Mouse (Mus musculus): Measurements from ENCODE around the gene Slc4a11. TPM values are rescaled to one million over a fixed set of nuclear protein-coding genes. Genes with fewer than 3 reads are reported as not detected.

Gene Slc4a11
- polyA plus RNA-seq (2015; fragmentation: Nextera tagmentation; extraction: Ambion mirVana), result 0.52 and 0.58 TPM in 2 replicates

DNA sequence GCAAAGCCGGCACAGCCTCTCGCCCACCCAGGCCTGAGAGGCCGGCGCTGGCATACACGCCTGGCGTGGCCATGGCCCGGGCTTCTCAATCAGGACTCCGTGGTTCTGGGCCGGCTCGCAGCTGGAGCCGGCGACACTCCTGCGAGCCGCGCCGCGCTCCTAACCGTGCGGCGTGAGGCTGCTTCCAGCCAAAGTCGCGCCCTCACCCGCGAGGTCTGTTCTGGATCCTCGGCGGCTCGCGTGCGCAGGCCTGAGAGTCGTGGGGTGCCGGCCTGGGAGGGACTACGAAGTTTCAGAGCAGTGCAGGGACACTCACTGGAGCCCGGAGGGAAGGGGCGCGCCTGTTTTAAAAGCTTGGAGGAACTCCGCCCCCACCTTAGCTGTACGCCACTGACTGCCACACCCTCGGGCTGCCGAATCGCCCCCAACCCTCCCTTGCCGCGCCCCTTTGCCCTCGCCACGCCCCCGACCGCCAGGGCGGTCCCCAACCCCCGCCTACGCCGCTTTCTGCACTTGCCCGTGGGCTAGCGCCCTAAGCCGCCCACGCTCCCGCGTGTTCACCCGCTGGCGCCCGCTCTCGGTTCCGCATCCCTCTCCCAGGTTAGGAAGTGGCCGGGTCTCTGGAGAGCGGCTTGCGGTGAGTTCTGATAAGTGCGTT, at the start of gene Slc4a11:
Gene Slc4a11 (minus strand): TSS at position 367 of the 658 bp plus-strand sequence.
- Histone ChIP-seq H3K27ac (no peak within 1 kb of the TSS), H3K9ac (peak within 1 kb of the TSS; percentile 47; the same call in 1 of the 2 replicates), H3K4me3 (replicated peaks) (peak within 1 kb of the TSS; percentile 51), H3K36me3 (no peaks in the 10 kb centered on the region), H3K9me3 (no peaks in the 10 kb centered on the region), H3K4me2 (peak within 1 kb of the TSS; percentile 97), H3K27me3 (replicated peaks) (peaks cover 24% of the 10 kb centered on the region), H3K4me1 (peaks cover 10% of the 10 kb centered on the region)
- WGBS, result under 1% methylated on average over 62 of the region's 65 CpGs
- ATAC-seq (ENCODE audit: insufficient read depth, low FRiP score, low read depth), result peak; percentile 65

DNA sequence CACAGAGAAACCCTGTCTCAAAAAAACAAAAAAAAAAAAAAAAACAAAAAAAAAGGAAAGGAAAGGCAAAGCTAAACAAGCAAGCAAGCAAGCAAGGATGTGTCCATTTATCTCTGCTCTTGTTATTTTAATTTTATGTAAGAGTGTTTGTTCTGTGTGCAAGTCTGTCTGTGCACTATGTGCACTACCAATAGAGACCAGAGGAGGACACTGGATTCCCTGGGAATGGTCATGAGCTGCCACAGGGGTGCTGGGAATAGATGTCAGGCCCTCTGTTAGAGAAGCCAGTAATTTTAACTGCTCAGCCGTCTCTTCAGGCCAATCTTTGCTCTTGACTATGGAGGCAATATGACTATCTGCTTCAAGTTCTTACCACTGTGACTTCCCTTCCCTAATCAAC, 46.3 kb upstream of the Slc4a11 start:
- H3K27me3 ChIP-seq (replicated peaks), result no peaks in the 10 kb centered on the region
- no peak overlapping the region for H3K4me2 ChIP-seq
- no peak overlapping the region for H3K4me3 ChIP-seq (replicated peaks)
- peaks cover 41% of the 10 kb centered on the region for H3K36me3 ChIP-seq
- H3K4me1 ChIP-seq, result no peaks in the 10 kb centered on the region
- ATAC-seq (ENCODE audit: insufficient read depth, low FRiP score, low read depth), result no peak
- 91% methylated on average over 1 of the region's 1 CpGs for WGBS
- no peak overlapping the region for H3K9ac ChIP-seq
- H3K9me3 ChIP-seq, result no peaks in the 10 kb centered on the region
- H3K27ac ChIP-seq, result no peak overlapping the region

DNA sequence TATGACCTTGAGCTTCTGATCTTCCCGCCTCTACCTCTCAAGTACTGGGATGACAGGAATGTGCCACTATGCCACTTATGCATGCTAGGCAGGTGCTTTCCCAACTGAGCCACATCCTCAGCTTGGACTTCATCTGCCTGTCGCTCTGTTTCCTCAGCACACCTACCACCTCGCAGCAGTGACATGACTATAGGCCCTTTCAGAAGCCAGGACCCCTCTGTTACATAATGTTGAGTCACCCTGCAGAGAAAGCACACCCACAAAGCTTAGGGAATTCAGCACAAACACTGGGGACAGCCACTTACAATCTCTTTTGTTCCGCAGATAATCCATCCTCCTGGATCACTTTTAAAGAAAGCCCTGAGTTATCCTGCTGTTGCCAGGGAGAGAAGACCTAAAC, 42.8 kb upstream of the Slc4a11 start:
- 65% methylated on average over 4 of the region's 4 CpGs for WGBS
- H3K4me2 ChIP-seq, result no peak overlapping the region
- ATAC-seq (ENCODE audit: insufficient read depth, low FRiP score, low read depth), result no peak
- H3K4me3 ChIP-seq (replicated peaks), result no peak overlapping the region
- H3K36me3 ChIP-seq, result peaks cover 32% of the 10 kb centered on the region
- no peaks in the 10 kb centered on the region for H3K9me3 ChIP-seq
- H3K27me3 ChIP-seq (replicated peaks), result no peaks in the 10 kb centered on the region
- H3K27ac ChIP-seq, result no peak overlapping the region
- no peak overlapping the region for H3K9ac ChIP-seq
- H3K4me1 ChIP-seq, result no peaks in the 10 kb centered on the region

DNA sequence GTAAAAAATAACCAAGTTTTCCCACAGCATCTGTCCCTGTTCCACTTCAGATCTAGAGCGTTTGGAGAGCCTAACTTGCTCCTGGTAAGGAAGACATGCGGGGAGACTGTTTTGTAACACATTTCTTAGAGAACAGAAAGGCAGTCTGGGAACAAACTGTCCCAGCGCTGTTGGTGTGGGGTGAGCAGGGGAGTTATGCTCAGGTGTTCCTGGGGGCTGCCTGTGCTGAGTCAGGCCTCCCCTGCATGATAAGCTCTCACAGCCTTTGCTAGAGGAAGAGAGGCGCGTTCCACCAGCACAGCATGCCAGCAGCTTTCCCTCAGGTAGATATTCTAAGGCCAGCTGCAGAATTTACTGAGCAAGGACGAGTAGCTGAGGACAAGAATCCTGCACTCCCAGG, 40.7 kb upstream of the Slc4a11 start:
- Histone ChIP-seq H3K36me3 (peaks cover 28% of the 10 kb centered on the region; the same call in 1 of the 2 replicates), H3K9me3 (no peaks in the 10 kb centered on the region), H3K9ac (no peak overlapping the region), H3K4me2 (no peak overlapping the region), H3K27ac (no peak overlapping the region), H3K4me1 (no peaks in the 10 kb centered on the region), H3K27me3 (replicated peaks) (no peaks in the 10 kb centered on the region), H3K4me3 (replicated peaks) (no peak overlapping the region)
- ATAC-seq (ENCODE audit: insufficient read depth, low FRiP score, low read depth), result no peak
- 83% methylated on average over 6 of the region's 6 CpGs for WGBS

DNA sequence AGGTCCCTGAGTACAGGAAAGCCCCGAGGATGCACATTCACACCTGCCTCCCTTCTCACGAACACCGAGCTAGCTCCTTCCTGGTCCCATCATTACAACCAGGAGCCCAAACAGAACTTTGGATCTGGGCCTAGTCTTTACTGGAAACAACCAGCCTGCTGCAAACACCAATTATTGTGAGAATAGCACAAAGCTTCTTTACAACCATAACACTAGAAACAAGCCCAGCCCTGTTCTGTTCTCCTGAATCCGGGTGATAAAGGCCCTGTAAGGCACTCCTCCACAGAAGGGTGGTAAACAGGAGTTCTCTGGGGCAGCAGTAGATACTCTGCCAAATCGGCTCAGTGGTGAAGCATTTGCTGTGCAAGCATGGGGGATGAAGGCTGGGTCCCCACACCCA, 38.0 kb upstream of the Slc4a11 start:
- H3K4me1 ChIP-seq, result no peaks in the 10 kb centered on the region
- H3K4me3 ChIP-seq (replicated peaks), result no peak overlapping the region
- no peak overlapping the region for H3K27ac ChIP-seq
- WGBS, result 87% methylated on average over 5 of the region's 5 CpGs
- no peak overlapping the region for H3K4me2 ChIP-seq
- no peak for ATAC-seq (ENCODE audit: insufficient read depth, low FRiP score, low read depth)
- no peaks in the 10 kb centered on the region for H3K9me3 ChIP-seq
- peaks cover 44% of the 10 kb centered on the region for H3K36me3 ChIP-seq
- H3K27me3 ChIP-seq (replicated peaks), result no peaks in the 10 kb centered on the region
- no peak overlapping the region for H3K9ac ChIP-seq

DNA sequence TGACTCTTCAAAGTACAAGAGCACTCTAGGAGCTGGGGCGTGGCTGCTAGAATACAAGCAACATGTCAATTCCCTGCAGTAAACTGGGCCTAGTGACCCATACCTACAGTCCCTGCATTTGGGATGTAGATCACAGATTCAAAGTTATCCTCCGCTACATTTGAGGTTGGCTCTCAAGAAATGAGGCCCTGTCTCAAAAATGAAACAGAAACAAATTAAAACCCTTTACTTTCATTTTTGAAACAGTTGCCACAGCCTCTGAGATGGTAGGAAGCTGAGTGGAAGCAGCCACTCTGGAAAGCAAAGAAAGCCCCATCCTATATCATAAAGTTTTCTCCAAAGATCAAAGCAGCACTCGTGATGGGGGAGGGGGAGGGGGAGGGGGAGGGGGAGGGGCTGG, 36.1 kb upstream of the Slc4a11 start:
- no peak overlapping the region for H3K4me2 ChIP-seq
- H3K36me3 ChIP-seq, result peaks cover 53% of the 10 kb centered on the region
- ATAC-seq (ENCODE audit: insufficient read depth, low FRiP score, low read depth), result no peak
- H3K4me3 ChIP-seq (replicated peaks), result no peak overlapping the region
- no peaks in the 10 kb centered on the region for H3K9me3 ChIP-seq
- no peak overlapping the region for H3K9ac ChIP-seq
- no peaks in the 10 kb centered on the region for H3K27me3 ChIP-seq (replicated peaks)
- WGBS, result 69% methylated on average over 3 of the region's 3 CpGs
- no peaks in the 10 kb centered on the region for H3K4me1 ChIP-seq
- no peak overlapping the region for H3K27ac ChIP-seq

DNA sequence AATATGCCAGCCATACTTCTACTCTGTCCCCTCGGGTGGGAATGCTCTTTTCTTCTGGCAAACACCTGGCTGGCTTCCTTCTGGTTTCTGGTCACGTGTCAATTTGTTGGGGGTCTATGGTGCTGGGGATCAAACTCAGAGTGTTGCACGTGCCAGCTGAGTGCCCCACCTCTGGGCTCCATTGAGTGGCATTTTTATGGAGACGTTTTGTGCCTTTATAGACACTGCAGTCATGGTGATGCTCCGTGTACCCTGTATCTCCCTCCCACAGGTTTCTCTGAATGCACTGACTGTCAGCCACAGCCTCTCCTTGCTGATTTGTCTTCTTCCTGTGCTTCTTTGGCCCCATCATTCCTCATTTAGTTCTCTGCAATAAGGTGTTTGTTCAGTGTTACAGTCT, 34.5 kb upstream of the Slc4a11 start:
- Histone ChIP-seq H3K27ac (no peak overlapping the region), H3K9me3 (no peaks in the 10 kb centered on the region), H3K27me3 (replicated peaks) (no peaks in the 10 kb centered on the region), H3K4me3 (replicated peaks) (no peak overlapping the region), H3K36me3 (peaks cover 61% of the 10 kb centered on the region), H3K4me1 (no peaks in the 10 kb centered on the region), H3K4me2 (no peak overlapping the region), H3K9ac (no peak overlapping the region)
- WGBS, result 73% methylated on average over 5 of the region's 5 CpGs
- no peak for ATAC-seq (ENCODE audit: insufficient read depth, low FRiP score, low read depth)

DNA sequence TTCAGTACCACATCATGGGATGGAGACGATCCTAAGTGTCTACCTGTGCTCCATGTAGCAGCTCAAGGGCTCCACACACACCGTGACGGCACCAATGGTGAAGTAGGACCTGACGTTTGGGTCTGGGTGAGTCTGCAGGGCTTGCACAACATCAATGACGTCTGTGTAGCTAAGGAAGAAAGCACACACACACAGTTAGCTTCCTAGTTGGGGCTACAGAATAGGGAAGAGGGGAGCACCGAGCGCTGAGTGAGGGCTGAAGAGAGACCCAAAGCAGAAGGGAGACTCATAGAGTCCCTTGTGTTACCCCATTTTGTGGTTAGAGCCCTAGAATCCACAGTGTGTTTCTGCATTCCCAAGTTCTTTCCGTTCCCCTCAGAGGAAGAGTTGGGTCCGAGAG, 33.4 kb upstream of the Slc4a11 start:
- H3K27ac ChIP-seq, result no peak overlapping the region
- no peak overlapping the region for H3K4me3 ChIP-seq (replicated peaks)
- no peaks in the 10 kb centered on the region for H3K27me3 ChIP-seq (replicated peaks)
- no peaks in the 10 kb centered on the region for H3K4me1 ChIP-seq
- H3K9ac ChIP-seq, result no peak overlapping the region
- H3K36me3 ChIP-seq, result peaks cover 64% of the 10 kb centered on the region
- H3K9me3 ChIP-seq, result no peaks in the 10 kb centered on the region
- 85% methylated on average over 9 of the region's 9 CpGs for WGBS
- no peak for ATAC-seq (ENCODE audit: insufficient read depth, low FRiP score, low read depth)
- H3K4me2 ChIP-seq, result no peak overlapping the region

DNA sequence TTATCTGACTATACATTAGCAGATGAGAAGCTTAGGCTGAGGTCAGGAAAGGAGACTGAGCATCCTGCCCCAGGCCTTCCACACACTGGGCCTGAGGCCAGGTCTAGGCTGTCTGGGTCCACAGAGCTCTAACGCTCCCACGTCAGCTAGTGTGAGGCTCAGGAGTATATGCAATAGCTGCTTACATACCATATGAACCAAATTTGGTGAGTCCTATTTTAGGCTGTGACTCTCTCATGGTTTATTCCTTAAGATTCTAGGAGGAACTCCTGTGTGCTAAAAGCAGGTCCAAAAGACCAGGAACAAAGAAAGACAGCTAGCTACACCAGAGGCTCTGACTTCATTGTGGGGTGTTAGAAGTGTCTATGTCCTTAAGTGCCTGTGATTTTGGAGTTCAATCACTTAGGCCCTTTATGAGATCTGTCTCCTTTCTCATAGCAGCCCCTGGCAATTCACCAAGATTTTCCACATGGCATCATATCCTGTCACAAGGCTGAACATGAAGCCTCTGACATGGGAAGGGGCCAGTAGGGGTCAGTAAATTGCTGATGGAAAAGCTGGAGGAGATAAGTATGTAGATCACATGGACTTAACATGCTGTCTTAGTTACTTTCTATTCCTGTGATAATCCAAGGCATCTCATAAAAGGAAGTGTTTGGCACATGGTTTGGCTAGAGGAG, 31.7 kb upstream of the Slc4a11 start:
- Histone ChIP-seq H3K27me3 (replicated peaks) (no peaks in the 10 kb centered on the region), H3K4me1 (no peaks in the 10 kb centered on the region), H3K36me3 (peaks cover 61% of the 10 kb centered on the region), H3K4me3 (replicated peaks) (no peak overlapping the region), H3K4me2 (no peak overlapping the region), H3K9me3 (no peaks in the 10 kb centered on the region), H3K9ac (no peak overlapping the region), H3K27ac (no peak overlapping the region)
- ATAC-seq (ENCODE audit: insufficient read depth, low FRiP score, low read depth), result no peak
- WGBS, result 97% methylated on average over 2 of the region's 2 CpGs

DNA sequence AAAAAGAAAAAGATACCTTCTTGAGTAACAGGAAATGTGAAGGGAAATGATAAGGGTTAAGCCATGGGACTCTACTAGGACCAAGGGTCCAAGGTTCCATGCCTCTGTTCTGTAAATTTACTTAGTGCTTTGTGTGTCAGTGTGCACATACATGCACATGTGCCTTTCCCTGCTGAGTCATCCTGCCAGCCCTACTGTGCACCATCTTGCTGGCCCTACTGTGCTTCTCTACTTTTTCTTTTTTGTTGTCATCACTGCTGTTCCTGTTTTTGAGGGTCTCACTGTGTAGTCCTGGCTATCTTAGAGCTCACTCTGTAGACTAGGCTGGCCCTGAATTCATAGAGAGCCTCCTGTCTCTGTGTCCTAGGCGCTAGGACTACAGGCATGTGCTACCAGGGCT, 30.4 kb upstream of the Slc4a11 start:
- Histone ChIP-seq H3K4me1 (no peaks in the 10 kb centered on the region), H3K4me2 (no peak overlapping the region), H3K9me3 (no peaks in the 10 kb centered on the region), H3K9ac (no peak overlapping the region), H3K4me3 (replicated peaks) (no peak overlapping the region), H3K27me3 (replicated peaks) (no peaks in the 10 kb centered on the region), H3K27ac (no peak overlapping the region), H3K36me3 (peaks cover 61% of the 10 kb centered on the region)
- 97% methylated on average over 1 of the region's 1 CpGs for WGBS
- no peak for ATAC-seq (ENCODE audit: insufficient read depth, low FRiP score, low read depth)

DNA sequence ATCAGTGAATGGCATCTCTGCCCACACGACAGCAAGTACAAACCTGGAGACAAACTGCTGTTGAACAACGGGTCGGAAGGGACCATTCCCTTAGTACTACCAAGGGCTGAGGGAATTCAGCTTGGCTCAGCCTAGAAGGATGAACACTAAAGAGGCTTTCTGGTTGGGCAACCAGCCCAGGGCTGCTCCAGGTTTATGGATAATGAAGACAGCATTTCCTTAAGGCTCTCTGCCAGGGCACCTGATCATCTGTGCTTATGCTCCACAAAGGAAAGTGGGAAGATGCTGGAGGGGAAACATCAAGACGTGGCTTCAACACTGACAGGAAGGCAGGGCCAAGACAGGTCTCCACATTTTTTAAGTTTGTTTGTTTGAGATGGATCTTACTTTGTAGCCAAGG, 27.1 kb upstream of the Slc4a11 start:
- Histone ChIP-seq H3K9ac (no peak overlapping the region), H3K4me3 (replicated peaks) (no peak overlapping the region), H3K4me1 (no peaks in the 10 kb centered on the region), H3K36me3 (peaks cover 35% of the 10 kb centered on the region), H3K9me3 (no peaks in the 10 kb centered on the region), H3K4me2 (no peak overlapping the region), H3K27ac (no peak overlapping the region), H3K27me3 (replicated peaks) (no peaks in the 10 kb centered on the region)
- no peak for ATAC-seq (ENCODE audit: insufficient read depth, low FRiP score, low read depth)
- 85% methylated on average over 4 of the region's 4 CpGs for WGBS

DNA sequence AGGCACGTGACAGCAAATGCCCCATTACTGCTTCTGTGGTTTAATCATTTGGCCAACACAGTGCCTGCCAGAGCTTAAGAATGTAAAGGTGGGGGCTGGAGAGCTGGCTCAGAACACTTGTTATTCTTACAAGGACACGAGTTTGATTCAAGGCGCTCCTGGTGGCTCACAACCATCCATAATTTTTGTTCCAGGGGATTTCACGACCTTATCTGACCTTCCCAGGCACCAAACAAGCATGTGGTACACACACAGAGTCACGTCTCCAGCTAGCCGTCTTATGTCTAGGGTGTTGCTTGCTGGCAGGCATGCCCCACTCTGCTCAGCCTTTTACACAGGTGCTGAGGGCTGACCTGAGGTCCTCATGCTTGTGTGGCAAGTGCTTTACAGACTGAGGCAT, 20.6 kb upstream of the Slc4a11 start:
- ATAC-seq (ENCODE audit: insufficient read depth, low FRiP score, low read depth), result no peak
- H3K4me3 ChIP-seq (replicated peaks), result no peak overlapping the region
- no peaks in the 10 kb centered on the region for H3K9me3 ChIP-seq
- no peaks in the 10 kb centered on the region for H3K27me3 ChIP-seq (replicated peaks)
- H3K9ac ChIP-seq, result no peak overlapping the region
- H3K4me2 ChIP-seq, result no peak overlapping the region
- no peak overlapping the region for H3K27ac ChIP-seq
- H3K36me3 ChIP-seq, result 0 out of 2 replicates have a peak, but pooled peaks cover 8% of the 10 kb centered on the region
- WGBS, result 74% methylated on average over 6 of the region's 6 CpGs
- H3K4me1 ChIP-seq, result no peaks in the 10 kb centered on the region
